Mouse (Mus musculus): ENCODE data around the gene Tmem232. TPM values are rescaled to one million over a fixed set of nuclear protein-coding genes. Genes with fewer than 3 reads are reported as not detected.
A peak's percentile ranks its signal among the peaks of the same experiment; 100 is the strongest.
"Not testable (repeated sequence)": the region's sequence is repeated elsewhere in the genome, so short reads cannot be mapped to it uniquely, and the experiment has no call there.

Tmem232 gene
- total RNA-seq, 1 experiment from 2014 or later = not detected

DNA sequence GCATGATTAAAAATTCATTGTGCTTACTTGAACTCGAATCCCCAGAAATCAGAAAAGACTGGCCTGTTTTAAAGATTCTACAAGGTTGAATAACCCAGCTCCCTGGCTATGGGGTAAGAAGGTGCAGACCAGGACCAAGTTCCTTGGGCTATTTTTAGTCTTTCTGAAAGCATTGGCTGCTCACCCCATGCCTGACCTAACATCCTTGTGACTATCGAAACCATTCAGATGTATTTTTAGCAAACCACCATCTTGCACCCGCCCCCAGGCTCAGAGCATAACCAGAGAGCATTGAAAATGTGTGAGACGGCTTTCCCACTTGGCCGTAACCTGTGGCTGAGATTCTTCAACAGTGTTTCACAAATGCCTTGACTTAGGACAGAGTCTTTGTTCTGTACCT lies 13.1 kb downstream of the Tmem232 start:
- no peak for DNase-seq

DNA sequence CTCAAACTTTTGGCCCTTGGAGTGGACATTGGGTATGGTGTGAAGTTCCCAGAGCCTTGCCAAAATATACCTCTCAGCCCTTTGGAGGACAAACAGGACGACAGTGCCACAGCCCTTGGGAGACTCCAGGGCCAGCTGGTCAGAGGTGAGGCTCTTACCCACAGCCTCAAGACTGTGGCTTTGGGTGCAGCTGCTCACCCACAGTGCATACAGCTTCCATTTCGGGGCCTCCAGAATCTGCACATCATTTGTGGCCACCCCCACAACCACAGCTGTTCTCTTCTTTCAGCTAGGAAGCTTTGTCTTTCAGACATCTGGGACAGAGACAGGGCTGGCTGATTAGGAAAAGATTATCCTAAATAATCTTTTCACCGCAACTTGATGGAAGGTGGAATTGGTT lies 27.1 kb downstream of the Tmem232 start:
- no peak for DNase-seq

DNA sequence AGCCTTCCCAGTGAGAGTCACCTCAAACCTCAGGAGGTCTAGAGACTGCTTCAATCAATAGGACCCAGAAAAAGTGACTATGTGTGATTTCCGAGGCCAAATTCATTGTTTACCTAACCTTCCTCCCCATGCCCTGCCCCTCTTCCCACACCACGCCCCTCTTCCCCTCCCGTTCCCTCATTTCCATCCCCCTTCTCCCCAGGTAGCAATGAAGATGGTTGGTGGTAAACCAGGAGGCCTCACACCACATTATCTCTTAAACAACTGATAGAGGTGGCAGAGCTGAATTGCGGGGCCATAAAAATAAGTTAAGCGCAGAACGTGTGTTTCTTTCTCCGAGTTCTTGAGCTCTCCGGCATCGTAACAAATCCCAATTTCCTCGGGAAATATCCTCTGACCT lies 55.9 kb downstream of the Tmem232 start:
- no peak for DNase-seq

DNA sequence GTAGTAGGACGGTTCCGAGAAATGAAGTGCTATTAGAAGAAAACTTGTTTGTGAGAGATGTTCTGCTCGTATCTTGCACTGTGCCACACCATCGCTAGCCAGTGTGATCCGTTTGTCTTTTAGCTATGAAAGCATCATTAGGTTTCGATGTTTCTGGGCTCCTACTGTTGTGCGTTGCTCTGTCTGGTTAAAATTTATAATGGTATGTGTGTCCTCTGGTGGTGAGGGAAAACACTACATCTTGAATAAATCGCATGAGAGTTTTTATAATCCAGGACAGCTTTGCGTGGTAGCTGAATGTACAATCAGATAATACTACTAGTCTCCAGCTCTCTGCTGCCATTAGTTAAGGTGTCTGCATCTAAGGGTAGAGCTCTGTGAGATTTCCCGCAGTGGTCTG lies 63.8 kb downstream of the Tmem232 start:
- DNase-seq = no peak

DNA sequence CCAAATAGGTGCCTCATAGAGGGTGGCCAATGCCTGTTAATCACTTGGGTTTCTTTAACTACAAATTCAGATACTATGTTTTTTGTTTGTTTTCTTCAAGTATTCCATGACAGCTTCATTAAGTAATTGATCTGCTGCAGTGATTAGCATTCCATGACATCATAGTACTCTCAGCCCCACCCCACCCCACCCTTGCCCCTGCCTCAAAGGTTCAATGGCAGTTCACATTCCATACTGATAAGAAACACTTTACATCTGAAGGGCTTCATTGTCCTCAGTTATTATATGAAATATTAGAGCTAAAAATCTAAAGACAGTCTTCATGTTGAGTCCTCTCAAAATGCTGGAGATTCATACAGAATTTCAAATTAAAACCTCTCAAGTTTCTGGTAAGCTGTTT lies 89.8 kb downstream of the Tmem232 start:
- no peak for DNase-seq

DNA sequence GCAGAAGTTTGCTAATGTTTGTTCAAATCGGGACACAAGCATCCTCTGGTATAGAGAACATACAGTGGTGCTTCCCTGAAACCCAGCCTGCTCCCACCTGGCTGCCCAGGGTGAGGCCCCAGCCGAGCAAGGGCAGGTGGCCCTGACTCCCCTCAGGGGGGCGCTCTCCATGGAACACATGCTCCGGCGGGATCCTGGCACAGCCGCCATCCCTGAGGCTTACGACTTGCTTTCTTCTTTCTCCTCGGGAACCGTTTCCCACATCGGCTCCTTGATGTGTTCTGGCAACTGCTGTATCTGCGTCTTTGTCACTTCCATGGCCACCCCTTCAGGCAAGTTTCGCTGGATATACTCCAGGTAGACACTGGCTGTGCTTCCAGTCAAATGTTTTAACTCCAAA lies 102.7 kb downstream of the Tmem232 start:
- DNase-seq = not testable (repeated sequence)

DNA sequence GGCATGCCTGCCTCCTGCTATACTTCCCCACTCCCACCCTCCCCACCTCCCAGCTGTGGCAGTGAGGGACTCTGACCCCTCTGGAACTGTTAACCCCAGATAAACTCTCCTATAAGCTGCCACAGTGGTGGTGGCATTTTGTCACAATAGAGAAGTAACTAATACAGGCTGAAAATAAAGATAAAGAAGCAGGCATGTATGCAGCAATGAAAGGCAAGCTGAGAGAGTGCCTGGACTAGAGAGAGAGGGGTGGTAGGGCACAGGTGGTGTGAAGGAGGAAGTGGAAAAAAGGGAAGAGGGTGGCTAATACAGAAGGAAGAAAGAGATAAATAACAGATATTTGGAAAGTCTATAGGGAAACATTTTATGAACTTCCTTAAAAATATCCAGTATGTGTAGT lies 121.5 kb downstream of the Tmem232 start:
- DNase-seq = no peak

DNA sequence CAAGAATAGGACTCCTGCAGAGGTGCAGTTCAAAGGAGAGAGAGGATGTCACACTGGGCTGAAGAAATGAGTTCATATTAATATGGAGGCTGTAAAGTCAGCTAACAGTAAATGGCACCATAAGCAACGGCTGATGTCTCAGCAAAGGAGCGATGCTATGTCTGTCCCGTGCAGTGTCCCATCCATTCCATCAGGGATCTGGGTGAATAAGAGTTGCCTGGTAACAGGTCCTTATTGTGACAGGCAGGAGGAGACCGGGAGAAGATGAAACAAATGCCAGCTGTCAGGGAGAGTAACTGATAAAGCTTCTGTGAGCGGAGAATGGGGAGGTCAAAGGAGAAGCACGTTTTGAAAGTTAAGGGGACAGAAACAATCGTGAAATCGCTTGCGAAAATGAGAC lies 135.3 kb downstream of the Tmem232 start:
- no peak for DNase-seq

DNA sequence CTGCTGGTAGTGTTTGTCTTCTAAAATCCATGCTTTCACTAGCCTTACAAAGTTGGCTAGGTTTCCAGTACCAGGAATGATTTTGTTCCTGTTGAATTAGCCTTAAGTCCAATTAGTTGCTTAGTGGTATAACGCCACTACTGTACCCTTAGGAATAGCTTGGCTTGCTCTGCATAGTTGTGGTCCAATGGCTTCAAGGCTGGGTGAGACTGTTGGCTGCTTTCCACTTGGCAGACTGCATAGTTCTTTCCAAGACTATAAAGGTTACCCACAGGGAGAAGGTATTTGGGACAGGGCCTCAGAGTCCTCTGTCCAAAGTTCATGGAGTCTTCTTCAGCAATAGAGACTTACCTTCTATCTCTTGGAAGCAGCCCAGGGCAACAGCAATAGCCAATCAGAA lies 139.7 kb downstream of the Tmem232 start:
- DNase-seq = peak; percentile 8

DNA sequence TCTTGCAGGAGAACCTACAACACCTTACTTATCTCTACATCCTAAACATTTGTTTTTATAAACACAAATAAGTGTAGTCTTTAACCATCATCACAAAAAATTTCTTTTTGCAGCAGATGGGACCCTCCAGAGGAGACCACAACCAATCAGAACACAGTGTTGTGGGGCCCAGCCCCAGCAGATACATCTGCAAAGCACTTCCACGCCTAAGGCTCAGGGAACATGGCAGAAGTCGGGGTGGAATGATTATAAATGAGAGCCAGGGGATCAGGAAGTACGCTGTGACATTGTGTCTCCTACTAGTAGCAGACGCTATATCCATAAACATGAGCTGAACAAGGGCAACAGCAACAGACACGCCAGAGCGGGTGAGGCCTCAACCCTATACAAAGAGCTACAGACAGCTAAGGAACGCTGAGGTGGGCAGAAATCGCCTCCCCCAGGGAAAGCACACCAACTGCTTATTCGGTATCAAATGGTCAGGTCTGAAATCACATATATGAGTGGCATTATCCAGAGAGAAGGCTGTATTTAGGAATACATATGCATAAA lies 156.1 kb downstream of the Tmem232 start:
- no peak for DNase-seq

DNA sequence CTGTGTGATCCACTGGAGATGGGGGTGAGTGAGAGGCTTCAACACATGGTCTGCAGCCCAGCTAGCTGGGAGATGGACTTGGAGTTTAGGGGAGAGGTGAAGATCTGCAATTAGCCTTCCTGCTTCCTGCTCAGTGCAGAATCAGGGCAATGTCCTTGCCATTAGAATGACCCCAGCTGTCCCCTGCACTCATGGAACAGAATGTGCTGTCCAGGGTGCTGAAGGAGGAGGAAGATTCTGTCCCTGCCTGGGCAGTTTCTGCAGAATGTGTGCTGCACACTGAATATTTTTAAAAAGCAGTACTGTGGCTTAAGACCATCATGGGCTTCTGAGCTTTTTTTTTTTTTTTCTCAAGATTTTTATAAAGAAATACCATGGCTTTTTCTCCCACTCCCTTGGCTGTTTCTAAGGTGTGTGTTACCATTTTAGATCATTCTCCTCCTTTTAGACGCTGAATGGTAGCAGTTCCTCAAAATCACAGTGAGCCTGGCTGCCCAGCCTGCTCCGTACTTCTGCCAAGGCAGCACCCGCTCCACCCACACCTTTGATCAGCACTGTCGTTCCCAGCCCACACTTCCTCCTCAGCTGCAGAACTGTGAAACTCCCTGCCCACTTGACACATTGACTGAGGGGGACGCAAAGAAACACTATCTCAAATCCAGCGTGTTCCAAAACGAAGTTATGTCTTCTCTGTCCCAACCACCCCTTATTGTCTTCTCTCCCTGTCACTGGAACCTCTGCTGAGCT lies 170.4 kb downstream of the Tmem232 start:
- DNase-seq = peak; percentile 13

DNA sequence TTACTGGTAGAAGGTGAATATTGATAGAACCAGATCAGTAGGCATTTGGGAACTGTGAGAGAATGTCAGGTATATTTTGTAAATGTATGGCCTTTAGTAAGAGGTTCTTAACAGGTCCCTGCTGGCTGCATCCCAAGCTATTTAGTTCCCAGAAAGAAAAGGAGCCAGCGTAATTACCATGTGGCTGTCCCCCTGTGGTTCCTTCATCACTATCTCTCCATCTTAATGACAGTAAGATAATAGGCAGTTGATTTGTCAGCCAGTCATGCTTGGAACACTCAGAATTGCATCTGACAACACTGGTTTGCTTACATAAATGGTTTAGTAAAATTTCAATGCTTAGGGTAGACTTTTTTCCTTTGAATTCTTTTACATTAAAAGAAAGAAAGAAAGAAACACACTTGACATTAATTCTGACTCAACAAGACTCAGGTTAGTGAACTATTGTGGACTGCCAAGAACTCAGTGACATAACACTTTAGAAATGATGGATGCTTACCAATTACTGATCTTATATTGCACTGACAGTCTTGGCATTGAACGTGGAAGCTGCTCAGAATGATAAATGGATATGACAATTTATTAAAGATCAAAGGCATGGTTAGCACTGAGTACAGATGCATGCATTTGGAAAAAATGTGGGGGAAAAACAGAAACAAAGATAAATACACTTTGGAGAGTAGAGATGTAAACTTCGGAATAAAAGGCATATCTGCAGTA lies 174.9 kb downstream of the Tmem232 start:
- DNase-seq = no peak

DNA sequence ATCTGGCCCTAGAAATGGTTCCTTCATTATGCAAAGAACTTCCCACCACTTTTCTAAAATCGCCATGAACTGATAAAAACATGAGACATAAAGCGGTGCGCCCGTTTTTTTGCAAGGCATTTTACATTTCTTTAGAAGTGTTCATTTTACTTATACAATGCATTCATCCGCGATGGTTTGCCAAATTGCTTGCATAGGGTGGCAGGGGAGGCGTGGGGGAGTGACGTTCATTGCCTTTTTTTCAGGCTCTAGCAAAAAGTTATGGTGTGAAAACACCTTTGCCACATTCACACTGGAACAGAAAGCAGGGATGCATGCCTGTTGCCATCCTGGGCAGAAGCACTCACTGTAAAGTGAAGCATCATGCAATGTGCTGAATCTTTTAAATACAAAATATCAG lies 188.7 kb downstream of the Tmem232 start:
- no peak for DNase-seq

DNA sequence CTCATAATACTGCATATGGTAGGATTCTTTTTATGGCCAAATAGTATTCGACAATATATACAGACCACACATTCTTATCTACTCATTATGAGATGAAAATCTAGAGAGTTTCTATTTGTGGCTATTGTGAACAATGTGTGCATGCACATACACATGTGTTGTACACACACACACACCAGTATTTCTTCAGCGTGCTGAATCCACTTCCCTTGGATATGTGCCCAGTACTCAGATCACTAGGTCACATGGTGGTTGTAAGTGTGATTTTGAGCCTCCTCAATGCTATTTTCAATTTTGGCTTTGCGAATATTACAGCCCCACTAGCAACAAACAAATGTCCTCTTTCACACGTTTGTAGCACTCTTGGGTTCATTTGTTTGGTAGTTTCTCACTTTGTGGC lies 200.6 kb downstream of the Tmem232 start:
- DNase-seq = no peak

DNA sequence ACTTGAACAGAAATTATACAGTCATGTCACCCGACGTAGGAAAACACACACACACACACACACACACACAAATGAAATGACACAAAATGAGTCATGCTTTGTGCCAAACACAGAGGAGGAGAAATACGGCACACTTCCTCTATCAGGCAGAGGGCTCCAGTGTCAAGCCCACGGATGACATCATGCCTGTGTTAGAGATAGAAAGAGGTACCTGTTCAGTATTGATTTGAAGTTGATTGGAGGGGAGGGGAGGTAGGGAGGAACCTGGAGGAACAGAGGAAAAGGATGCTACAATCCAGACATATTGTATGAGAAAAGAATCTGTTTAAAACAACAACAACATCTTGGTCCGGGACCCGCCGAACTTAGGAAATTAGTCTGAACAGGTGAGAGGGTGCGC lies 209.8 kb downstream of the Tmem232 start:
- no peak for DNase-seq

DNA sequence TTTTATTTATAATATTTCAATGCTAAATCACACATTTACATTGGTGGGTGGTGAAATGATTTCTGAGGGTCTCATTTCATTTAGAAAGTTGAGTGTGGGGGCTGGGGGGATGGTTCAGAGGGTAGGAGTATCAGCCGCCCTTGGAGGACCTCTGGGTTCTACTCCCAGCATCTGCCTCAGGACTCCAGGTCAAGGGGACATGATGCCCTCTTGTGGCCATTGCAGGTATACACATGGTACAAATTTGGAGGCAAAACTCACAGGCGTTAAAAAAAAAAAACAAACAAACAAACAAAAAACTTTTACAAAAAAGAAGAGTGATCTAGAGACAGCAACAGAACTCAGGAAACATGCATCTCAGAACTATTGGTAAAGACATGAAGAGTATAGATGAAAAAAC lies 215.3 kb downstream of the Tmem232 start:
- DNase-seq = peak; percentile 10

DNA sequence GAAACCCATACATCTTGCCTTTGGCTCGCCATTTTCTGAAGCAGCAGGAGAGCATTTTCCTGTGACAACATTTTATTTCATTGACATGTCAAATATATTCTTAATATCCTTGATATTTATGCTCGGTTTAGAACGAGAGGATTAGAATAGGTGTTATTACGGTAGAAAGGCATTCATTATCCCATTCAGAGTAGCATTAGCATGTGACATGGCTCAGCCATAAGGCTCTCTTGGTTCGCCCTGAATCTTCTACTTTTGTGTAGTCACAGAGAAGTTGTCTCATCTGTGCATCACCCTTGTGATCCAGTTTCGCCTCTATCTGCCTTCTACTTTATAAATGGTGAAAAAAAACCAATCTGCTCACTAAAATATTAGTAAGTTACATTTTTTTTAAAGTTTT lies 220.0 kb downstream of the Tmem232 start:
- no peak for DNase-seq

DNA sequence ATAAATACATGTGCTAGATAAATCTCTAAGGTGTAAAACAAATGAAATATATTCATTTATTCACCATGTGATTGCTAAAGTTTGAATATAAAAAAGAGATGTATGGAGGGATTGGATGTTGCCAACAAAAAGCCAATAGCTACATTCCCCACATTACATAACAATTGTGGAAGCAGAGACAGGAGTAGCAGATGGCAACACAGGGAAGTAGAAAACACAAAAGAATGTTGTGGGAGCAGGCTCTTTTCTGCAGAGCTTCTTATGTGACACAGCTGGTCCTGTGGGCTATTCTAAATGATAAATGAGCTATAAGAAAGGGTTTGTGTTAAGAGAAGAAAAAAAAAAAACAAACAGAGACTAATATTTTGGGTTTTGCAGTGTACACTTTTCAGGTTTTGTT lies 240.6 kb downstream of the Tmem232 start:
- DNase-seq = no peak

DNA sequence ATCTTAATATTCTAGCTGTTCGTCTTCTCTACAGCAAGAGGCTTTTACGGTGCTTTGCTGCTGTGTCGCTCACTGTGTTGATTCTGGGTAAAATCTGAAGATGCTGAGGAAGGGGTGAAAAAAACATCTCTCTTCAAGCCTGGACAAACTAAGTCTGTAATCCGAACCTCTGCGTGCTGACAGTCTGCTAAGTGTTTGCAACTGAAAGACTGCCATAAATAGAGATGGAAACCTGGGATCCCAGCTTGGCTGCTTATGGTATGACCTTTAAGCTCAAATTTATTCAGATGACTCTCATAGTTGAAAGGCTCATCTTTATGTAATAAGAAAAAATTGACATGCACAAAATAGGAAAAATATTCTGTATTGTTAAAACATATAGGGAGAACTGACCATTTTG lies 242.8 kb downstream of the Tmem232 start:
- DNase-seq = no peak

DNA sequence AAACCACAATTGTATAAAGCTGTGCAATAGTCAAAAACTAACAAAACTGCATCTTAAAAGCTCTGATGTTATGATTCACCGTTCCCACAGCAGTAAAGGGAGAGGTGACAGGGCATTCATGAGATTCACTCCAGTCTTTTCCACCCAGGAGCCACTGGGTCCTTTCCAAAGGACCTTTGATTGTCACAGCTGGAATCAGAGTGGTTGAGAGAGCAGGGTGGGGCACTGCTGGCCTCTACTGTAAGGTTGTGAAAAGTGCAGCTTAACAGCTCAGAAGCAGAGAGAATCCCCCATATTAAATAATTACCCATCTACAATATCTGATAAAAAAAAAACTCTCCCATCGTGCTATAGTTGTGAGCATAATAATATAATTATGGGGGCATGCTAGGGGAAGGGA lies 288.4 kb downstream of the Tmem232 start:
- DNase-seq = peak; percentile 2

DNA sequence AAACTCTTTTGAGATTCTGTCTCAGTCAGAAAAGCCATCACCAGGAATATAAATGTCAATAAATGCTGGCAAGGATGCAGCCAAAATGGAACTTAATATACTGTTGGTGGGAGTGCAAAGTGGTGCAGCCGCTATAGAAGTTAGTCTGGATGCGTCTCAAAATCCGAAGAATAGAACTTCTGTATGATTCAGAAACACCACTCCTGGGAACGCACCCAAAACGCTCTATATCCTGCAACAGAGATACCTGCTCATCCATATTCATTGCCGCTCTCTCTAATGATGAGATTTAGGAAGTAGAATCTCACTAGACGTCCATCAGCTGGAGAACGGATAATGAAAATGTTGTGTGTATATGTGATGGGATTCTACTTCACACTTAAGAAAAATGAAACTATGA lies 290.3 kb downstream of the Tmem232 start:
- no peak for DNase-seq

DNA sequence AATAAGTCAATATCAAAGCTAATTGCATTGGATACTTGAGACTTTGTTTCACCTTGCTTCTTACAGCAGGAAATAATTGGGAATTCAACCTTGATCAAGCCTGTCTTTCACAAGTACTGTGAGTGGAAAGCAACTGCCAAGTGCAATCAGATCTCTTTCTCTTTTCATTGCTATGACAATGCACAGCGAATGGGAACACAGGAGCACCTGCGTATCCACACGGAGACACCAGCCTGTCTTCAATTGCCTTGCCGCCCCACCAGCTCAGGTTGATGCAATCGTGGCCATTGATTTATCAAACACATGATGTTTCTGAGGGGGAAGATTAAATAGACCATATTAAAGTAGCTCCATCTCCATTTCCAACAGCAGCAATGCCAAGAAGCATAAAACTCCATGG lies 296.9 kb downstream of the Tmem232 start:
- DNase-seq = no peak

DNA sequence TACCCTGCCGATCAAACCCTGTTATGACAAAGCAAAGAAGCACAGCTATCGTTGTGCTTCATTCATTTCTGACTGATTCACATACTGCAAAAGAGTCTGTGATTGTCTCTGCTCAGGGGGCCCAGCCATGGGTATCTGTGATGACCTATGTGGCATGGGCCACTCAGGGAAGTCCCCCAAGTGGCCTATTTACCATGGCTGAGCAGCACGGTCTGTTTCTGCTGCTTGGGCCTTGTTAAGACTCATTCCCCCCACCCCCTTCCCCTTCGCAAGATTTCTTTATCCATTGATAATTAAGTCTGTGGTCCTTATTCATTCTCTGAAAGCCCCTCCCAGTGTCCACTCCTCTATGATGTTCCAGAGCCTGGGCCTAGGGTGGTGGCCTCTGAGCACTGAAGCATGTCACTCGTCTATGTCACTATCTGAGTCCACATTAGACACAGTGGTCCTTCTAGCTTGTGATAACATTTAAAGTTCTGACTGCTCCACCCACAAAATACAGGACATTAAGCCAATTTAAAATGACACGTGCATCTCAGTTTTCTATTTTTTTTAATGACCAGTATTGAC lies 315.1 kb downstream of the Tmem232 start:
- no peak for DNase-seq

DNA sequence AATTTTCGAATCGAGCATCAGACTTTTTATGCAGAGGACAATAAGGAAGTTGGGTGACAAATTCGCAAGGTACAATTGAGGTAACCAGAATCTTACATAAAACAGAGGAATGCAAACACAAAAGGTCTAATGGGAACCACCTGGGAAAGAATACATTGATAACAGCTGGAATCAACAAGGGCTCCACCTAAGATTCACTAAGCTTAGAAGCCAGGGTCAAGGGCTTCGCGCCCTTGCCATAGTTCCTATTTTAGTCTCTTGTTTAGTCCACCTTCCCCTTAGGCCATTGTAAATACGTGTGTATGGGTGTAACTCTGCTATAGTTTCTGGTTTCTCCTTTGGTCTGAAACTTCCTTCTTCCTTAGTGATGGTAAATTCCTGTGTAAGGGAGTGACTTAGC lies 318.9 kb downstream of the Tmem232 start:
- DNase-seq = not testable (repeated sequence)
